Mouse (Mus musculus) lung, embryonic 16.5 days (tissue): Measurements from ENCODE around the gene Ptprb. TPM values are rescaled to one million over a fixed set of nuclear protein-coding genes. Genes with fewer than 3 reads are reported as not detected.

Experiments
- ATAC-seq: fragments of 200-750 bp; cut with Nextera tagmentation; 2 replicates; pipeline ENCODE4 v1.8.0; 2017; ENCODE audit warnings: low read depth, mild to moderate bottlenecking, moderate library complexity
- H3K27ac ChIP-seq: fragments of 300-500 bp; sonication (generic); 2 replicates; pipeline ENCODE4 v1.5.1; 2014; ENCODE audit warnings: mild to moderate bottlenecking, control low read depth, low read length
- H3K27me3 ChIP-seq: fragments of 300-500 bp; sonication (generic); 2 replicates; pipeline ENCODE4 v1.6.1; 2014; ENCODE audit warnings: low read depth, low read length, mixed read lengths; ENCODE audit not compliant: control insufficient read depth, insufficient read depth
- H3K36me3 ChIP-seq: fragments of 300-500 bp; sonication (generic); 2 replicates; pipeline ENCODE4 v1.6.1; 2014; ENCODE audit warnings: low read length; ENCODE audit not compliant: control insufficient read depth, insufficient read depth
- H3K4me1 ChIP-seq: fragments of 300-500 bp; sonication (generic); replicated peaks from 2 replicates; pipeline ENCODE4 v1.6.1; 2014; ENCODE audit warnings: low read length, mixed read lengths; ENCODE audit not compliant: control insufficient read depth, insufficient read depth
- H3K4me2 ChIP-seq: fragments of 300-500 bp; sonication (generic); 2 replicates; pipeline ENCODE4 v1.6.1; 2014; ENCODE audit warnings: low read depth, low read length, control low read depth
- H3K4me3 ChIP-seq: fragments of 300-500 bp; sonication (generic); 2 replicates; pipeline ENCODE4 v1.5.1; 2014; ENCODE audit warnings: mild to moderate bottlenecking, low read length, control low read depth
- H3K9ac ChIP-seq: fragments of 300-500 bp; sonication (generic); 2 replicates; pipeline ENCODE4 v1.6.1; 2014; ENCODE audit warnings: low read length, control low read depth
- H3K9me3 ChIP-seq: fragments of 300-500 bp; sonication (generic); 2 replicates; pipeline ENCODE4 v1.6.1; 2016; ENCODE audit warnings: low read length; ENCODE audit not compliant: control insufficient read depth
- WGBS: fragments of 180-500 bp; shearing (Covaris S2); extraction: QIAGEN DNeasy Blood & Tissue Kit; methylation state at CpG from one replicate; pipeline ENCODE4 v1.1.7; 2014; 5-methylcytosine and 5-hydroxymethylcytosine counted together
- polyA plus RNA-seq: library from polyadenylated mRNA; unstranded; fragments of >200 nt; fragmentation: Nextera tagmentation; extraction: Ambion mirVana; gene quantifications from 2 replicates; pipeline ENCODE4 v1.2.1, GENCODE M21; 2015

The Ptprb gene
- polyA plus RNA-seq, 1 experiment from 2014 or later: 17.1 TPM

DNA sequence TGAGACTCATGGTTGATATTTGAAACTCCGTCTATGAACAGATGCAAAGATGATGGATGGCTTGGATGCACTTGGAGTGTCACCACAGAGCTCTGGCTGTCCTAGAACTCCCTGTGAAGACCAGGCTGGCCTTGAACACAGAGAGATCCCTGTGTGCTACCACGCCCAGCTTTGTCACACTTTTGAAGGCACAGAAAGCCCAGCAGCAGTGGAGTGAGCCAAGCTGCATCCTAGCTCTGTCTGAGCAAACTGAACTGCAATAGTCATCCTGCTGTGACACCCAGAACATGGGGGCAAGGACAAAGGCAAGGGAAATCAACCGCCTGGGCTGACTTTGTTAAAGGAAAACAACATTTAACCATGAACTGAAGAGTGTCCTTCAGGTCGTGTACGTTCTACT lies 141.4 kb downstream of the Ptprb start:
- no peak overlapping the region for H3K27ac ChIP-seq
- no peaks in the 10 kb centered on the region for H3K27me3 ChIP-seq
- H3K4me1 ChIP-seq: no peaks in the 10 kb centered on the region
- no peak for ATAC-seq
- no peak overlapping the region for H3K4me2 ChIP-seq
- H3K36me3 ChIP-seq: no peaks in the 10 kb centered on the region
- H3K9me3 ChIP-seq: no peaks in the 10 kb centered on the region
- WGBS: 46% methylated on average over 5 of the region's 5 CpGs
- H3K9ac ChIP-seq: no peak overlapping the region
- no peak overlapping the region for H3K4me3 ChIP-seq

DNA sequence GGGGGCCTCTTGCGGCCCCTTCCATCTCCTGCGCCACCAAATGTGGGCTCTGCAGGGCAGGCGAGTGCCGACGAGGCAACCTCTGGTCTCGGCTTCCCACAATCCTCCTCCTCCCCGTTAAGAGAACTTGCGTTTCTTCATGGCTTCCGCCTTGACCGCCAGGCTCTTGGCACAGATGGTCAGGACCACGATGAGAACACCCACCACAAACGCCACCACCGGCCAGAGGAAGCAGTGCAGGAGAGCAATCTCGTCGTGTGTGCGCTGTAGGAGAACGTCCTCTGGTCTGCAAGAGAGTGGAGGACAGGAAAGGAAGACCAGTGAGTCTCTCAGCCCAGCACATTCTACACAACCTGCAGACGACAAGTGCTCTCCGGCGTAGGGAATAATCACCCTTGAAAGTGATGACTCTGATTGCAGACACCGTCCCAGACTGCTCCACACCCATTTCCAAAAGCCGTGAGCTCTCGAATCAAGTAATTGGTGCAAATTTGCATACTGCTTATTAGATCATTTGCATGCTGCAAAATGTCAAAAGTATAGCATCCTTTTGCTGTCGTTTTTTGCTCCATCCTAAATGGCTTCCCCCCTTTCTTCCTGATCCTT lies 142.9 kb downstream of the Ptprb start:
- Histone ChIP-seq H3K4me2 (no peak overlapping the region), H3K4me1 (no peaks in the 10 kb centered on the region), H3K9ac (no peak overlapping the region), H3K27me3 (no peaks in the 10 kb centered on the region), H3K4me3 (no peak overlapping the region), H3K36me3 (no peaks in the 10 kb centered on the region), H3K9me3 (no peaks in the 10 kb centered on the region), H3K27ac (no peak overlapping the region)
- ATAC-seq: no peak
- WGBS: 73% methylated on average over 24 of the region's 24 CpGs

DNA sequence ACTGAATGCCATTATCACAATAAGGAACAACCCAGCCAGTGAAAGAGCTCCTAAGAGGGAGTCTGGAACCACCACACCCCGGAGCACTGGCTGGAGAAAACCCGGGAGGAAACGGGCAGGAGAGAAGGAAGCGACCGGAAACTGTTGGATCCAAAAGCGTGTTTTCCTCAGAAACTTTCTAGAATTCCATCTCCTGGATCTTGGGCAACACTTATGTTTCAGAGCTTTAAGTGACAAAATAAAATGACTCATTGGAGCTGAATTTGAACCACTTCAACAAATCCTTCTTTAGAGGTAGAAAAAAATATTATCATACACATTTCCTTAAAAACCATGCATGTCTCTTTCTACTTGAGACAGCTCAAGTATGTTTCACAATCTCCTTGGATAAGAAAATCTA lies 145.7 kb downstream of the Ptprb start:
- Histone ChIP-seq H3K4me1 (no peaks in the 10 kb centered on the region), H3K27ac (no peak overlapping the region), H3K4me3 (no peak overlapping the region), H3K27me3 (no peaks in the 10 kb centered on the region), H3K36me3 (no peaks in the 10 kb centered on the region), H3K9ac (no peak overlapping the region), H3K9me3 (no peaks in the 10 kb centered on the region), H3K4me2 (no peak overlapping the region)
- 87% methylated on average over 6 of the region's 6 CpGs for WGBS
- ATAC-seq: no peak

DNA sequence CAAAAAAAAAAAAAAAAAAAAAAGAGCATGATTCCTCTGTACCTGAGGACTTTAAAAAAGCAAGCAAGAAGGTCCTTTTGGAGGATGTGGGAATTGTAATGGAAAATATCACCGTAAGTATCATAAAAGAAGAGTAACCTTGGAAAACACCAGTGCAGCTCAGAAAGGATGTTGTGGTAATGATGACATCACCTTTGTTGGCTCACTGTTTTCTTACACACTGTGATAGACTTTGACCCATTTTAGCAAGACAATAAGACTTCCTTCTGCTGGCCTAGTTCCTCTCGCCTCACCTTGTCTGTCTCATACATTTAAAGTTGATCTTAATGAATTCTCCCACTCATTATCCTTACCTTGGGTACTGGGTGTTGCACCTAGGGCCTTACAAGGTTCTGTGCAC lies 147.2 kb downstream of the Ptprb start:
- H3K9ac ChIP-seq: no peak overlapping the region
- H3K9me3 ChIP-seq: no peaks in the 10 kb centered on the region
- H3K36me3 ChIP-seq: no peaks in the 10 kb centered on the region
- H3K27me3 ChIP-seq: no peaks in the 10 kb centered on the region
- WGBS: 87% methylated on average over 2 of the region's 2 CpGs
- H3K4me1 ChIP-seq: no peaks in the 10 kb centered on the region
- no peak for ATAC-seq
- no peak overlapping the region for H3K27ac ChIP-seq
- no peak overlapping the region for H3K4me2 ChIP-seq
- H3K4me3 ChIP-seq: no peak overlapping the region

DNA sequence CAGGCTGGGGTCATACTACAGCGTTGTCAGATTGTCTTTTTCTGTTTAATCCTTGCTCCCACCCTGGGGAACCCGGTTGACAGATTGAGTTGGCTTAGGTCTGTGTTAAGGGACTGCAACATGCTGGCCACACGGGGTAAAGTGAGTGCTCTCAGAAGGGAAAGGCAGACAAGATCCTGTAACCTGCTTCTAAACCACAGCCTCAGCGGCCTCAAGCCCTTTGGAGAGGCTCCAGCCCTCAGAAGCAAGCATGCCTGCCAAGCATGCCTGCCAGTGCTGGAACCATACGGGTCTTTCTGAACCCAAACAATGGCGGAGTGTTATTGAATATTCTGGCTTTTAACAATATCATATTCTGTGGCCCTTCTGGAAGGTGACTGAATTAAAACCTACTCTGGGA lies 149.6 kb downstream of the Ptprb start:
- Histone ChIP-seq H3K27ac (no peak overlapping the region), H3K9me3 (no peaks in the 10 kb centered on the region; the same call in 1 of the 2 replicates), H3K4me2 (no peak overlapping the region), H3K9ac (no peak overlapping the region), H3K4me3 (no peak overlapping the region), H3K27me3 (no peaks in the 10 kb centered on the region), H3K36me3 (no peaks in the 10 kb centered on the region), H3K4me1 (no peaks in the 10 kb centered on the region)
- WGBS: 71% methylated on average over 6 of the region's 6 CpGs
- no peak for ATAC-seq

DNA sequence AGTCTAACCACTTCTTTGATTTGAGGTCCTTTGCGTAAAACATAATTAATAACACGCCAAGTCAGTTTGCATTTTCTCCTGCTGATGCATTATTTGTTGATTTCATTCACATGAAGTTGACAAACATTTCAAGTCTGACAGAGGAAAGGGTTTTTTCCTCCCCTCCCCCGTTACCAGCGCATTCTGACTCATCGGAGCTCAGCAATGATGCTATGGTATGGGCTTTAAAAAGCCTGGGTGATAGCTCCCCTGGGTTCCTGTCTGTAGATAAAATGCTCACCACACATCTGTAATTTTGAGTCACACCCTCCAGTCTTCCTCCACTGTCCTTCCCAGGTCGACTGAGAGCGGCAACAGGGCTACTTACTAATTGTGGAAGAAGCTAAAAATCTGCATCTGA lies 150.9 kb downstream of the Ptprb start:
- no peaks in the 10 kb centered on the region for H3K36me3 ChIP-seq
- H3K4me2 ChIP-seq: no peak overlapping the region
- no peak overlapping the region for H3K9ac ChIP-seq
- no peaks in the 10 kb centered on the region for H3K4me1 ChIP-seq
- no peak overlapping the region for H3K27ac ChIP-seq
- no peaks in the 10 kb centered on the region; the same call in 1 of the 2 replicates for H3K9me3 ChIP-seq
- 85% methylated on average over 7 of the region's 7 CpGs for WGBS
- ATAC-seq: no peak
- no peak overlapping the region for H3K4me3 ChIP-seq
- no peaks in the 10 kb centered on the region for H3K27me3 ChIP-seq

DNA sequence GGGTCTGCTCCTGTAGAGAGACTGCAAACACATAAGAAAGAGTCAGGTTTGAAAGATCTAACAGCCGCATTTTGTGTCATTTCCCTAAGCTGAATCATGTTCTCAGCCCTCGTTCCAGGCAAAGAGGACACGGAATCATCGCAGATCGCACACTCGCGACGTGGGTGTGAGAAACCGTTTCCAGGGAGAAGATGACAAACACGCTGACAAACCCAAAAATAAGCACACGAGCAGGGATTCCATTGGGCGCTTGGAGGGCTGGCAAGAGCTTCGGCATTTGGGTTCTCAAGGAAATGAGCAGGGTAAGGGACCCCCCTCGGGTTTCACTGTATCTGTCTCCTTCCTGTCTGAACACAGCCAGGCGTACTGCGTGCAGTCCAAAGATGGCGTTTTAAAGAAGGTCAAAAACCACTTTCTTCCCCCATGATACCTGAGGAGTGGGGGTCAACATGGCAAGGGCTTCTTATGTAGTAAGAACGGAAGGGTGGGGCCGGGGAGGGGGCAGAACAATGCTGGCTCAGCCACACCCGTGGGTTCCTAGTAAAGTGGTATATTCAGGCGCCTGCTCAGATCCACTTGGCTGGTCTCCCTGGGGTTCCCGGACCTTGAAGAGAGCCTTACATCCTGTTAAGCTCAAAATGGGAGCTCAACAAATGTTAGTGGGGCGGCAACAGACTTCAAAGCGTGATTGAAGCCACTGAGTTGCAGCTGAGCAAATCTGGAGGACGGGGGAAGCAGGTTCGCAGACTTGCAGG lies 152.9 kb downstream of the Ptprb start:
- no peaks in the 10 kb centered on the region for H3K36me3 ChIP-seq
- 91% methylated on average over 26 of the region's 26 CpGs for WGBS
- no peak overlapping the region for H3K4me3 ChIP-seq
- H3K4me1 ChIP-seq: no peaks in the 10 kb centered on the region
- no peak overlapping the region for H3K27ac ChIP-seq
- H3K9ac ChIP-seq: no peak overlapping the region
- no peak for ATAC-seq
- no peaks in the 10 kb centered on the region; the same call in 1 of the 2 replicates for H3K9me3 ChIP-seq
- H3K4me2 ChIP-seq: no peak overlapping the region
- no peaks in the 10 kb centered on the region for H3K27me3 ChIP-seq

DNA sequence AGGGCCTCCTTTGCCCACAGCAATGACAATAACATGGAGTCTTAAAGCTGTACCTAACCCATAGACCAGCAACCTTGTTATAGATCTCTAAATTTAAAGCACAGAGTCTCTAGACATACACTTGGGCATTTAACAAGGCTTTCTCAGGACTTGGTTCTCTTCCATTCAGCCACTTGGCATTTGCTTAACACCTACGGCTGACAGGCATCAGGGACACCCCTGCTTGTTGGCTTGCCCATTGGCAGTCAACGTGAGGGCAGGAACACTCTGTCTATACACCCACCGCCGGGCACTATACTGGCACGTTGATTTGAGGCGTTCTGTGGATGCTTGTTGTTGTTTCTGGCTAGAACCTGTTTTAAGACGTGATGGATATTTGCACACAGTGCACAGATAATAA lies 157.1 kb downstream of the Ptprb start:
- no peaks in the 10 kb centered on the region; the same call in 1 of the 2 replicates for H3K9me3 ChIP-seq
- no peak overlapping the region for H3K9ac ChIP-seq
- H3K27ac ChIP-seq: no peak overlapping the region
- H3K36me3 ChIP-seq: no peaks in the 10 kb centered on the region
- H3K27me3 ChIP-seq: no peaks in the 10 kb centered on the region
- no peak overlapping the region for H3K4me2 ChIP-seq
- no peak for ATAC-seq
- WGBS: 74% methylated on average over 7 of the region's 7 CpGs
- H3K4me3 ChIP-seq: no peak overlapping the region
- H3K4me1 ChIP-seq: 0 out of 2 replicates have a peak, but pooled peaks cover 2% of the 10 kb centered on the region

DNA sequence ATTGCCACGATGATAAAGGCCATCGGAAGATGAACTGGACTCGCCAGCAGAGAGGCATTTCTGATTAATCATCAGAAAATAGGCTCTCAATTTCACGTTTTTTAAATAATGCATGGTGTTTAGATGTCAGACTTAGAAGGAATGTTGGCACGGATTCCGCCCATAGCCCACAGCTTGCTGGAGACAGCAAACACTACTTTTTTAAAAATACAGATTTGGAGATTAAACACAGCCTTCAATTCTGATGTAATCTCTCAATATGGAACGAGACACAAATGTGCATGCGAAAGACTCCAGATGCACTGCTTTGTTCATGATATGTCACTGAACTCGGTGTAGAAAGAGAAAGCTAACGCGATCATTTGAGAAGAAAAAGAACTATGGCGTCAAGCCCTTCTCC lies 160.1 kb downstream of the Ptprb start:
- no peak overlapping the region for H3K4me3 ChIP-seq
- H3K27me3 ChIP-seq: no peaks in the 10 kb centered on the region
- H3K36me3 ChIP-seq: no peaks in the 10 kb centered on the region
- no peak overlapping the region for H3K4me2 ChIP-seq
- H3K9ac ChIP-seq: no peak overlapping the region
- WGBS: 72% methylated on average over 12 of the region's 12 CpGs
- H3K27ac ChIP-seq: no peak overlapping the region
- 0 out of 2 replicates have a peak, but pooled peaks cover 3% of the 10 kb centered on the region for H3K9me3 ChIP-seq
- ATAC-seq: no peak
- H3K4me1 ChIP-seq: 0 out of 2 replicates have a peak, but pooled peaks cover 2% of the 10 kb centered on the region
